8 mouse cellular contexts compared by ENCODE assay signal in the genomic region with DNA sequence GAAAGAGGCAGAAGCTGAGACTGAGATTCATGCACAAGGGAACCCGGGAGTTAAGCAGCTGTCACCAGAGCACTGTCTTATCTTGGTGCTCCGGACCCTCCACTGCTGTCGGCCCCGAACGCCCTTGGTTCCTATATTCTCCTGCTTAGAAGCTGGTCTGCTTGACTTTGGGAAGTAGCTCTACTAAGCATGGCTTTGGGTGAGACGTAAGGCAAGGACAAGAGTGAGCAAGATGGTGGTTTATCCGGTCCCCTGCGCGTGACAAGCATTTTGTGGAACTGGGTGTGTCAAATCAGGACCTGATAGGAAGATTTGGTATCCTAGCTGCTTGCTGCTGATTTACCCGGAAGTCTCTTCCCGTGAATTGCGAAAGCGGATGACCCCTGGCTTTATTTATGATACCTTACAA. TPM values are rescaled to one million over a fixed set of nuclear protein-coding genes. Genes with fewer than 3 reads are reported as not detected.
A peak's percentile ranks its signal among the peaks of the same experiment; 100 is the strongest.
DNase-seq lines count a peak whose midpoint lies in the region; ATAC-seq and TF ChIP-seq lines count a peak whose summit lies in the region.

No protein-coding gene starts in this region.

- H3K4me2 ChIP-seq in heart, embryonic 16.5 days (ENCODE audit: low read depth, low read length): peak overlapping the region; percentile 78

- H3K9ac ChIP-seq in heart, embryonic 16.5 days (ENCODE audit: low read length): peak overlapping the region; percentile 86

- no peaks in the 10 kb centered on the region for H3K9me3 ChIP-seq in heart, embryonic 16.5 days (replicated peaks; ENCODE audit: control insufficient read depth, low read length)

- no peak for TF ChIP-seq CTCF in left cerebral cortex, adult 2 months (IDR thresholded peaks at IDR 0.05)

- intact Hi-C loops in left cerebral cortex, adult 2 months (cut with DNase I): no loop called here

- H3K4me1 ChIP-seq in heart, embryonic 16.5 days (ENCODE audit: control insufficient read depth, insufficient read depth, low read length): peaks cover 14% of the 10 kb centered on the region

- no peaks in the 10 kb centered on the region for H3K27me3 ChIP-seq in heart, embryonic 16.5 days (ENCODE audit: control insufficient read depth, insufficient read depth, low read length)
- H3K27me3 ChIP-seq in splenic B cell, adult 2 months (ENCODE audit: control insufficient read depth, insufficient read depth, low read length, poor library complexity, severe bottlenecking): no peaks in the 10 kb centered on the region

- 2% methylated on average over 13 of the region's 13 CpGs for WGBS in heart, embryonic 16.5 days

- H3K27ac ChIP-seq in heart, embryonic 16.5 days (ENCODE audit: low read length): peak overlapping the region; percentile 95
- peak overlapping the region; percentile 97 for H3K27ac ChIP-seq in left cerebral cortex, adult 2 months

- peak; percentile 7; the same call in 1 of the 2 replicates for ATAC-seq in heart, embryonic 16.5 days (replicated peaks; ENCODE audit: extremely low read depth, insufficient read depth, low FRiP score)

- peak overlapping the region; percentile 87 for H3K4me3 ChIP-seq in heart, embryonic 16.5 days (ENCODE audit: low read length)
- peak overlapping the region; percentile 91 for H3K4me3 ChIP-seq in left cerebral cortex, adult 2 months

- H3K36me3 ChIP-seq in heart, embryonic 16.5 days (ENCODE audit: control insufficient read depth, insufficient read depth): peaks cover 10% of the 10 kb centered on the region
- no peaks in the 10 kb centered on the region for H3K36me3 ChIP-seq in splenic B cell, adult 2 months (ENCODE audit: control insufficient read depth, insufficient read depth, low read length, poor library complexity, severe bottlenecking)

- DNase-seq in layer of hippocampus, adult 11-12 months (ENCODE audit: low spot score): peak; percentile 53
- no peak for DNase-seq in layer of hippocampus, adult 18-20 months (ENCODE audit: low spot score in 2 of 2)
- DNase-seq in brain, embryonic 18.5 days (ENCODE audit: low read depth, low spot score): peak; percentile 43
- peak in 1 of 2 experiments; percentile 29 for DNase-seq in left cerebral cortex, adult 2 months (ENCODE audit: extremely low spot score in 1 of 2, low spot score in 2 of 2)
- DNase-seq in lung, postnatal 4 days: peak; percentile 48 to 66
- DNase-seq in splenic B cell, adult 2 months (ENCODE audit: low read depth, low spot score): peak; percentile 53
- DNase-seq in cerebellum, adult 9-11 months: no peak

RNA-seq across cellular contexts. Expression of a gene that starts 0.7 kb away (rescaled TPM):
- total RNA-seq in layer of hippocampus, adult 18-20 months (2021): 10 to 100 TPM; 46.1 to 51.0 TPM
- polyA plus RNA-seq in heart, embryonic 16.5 days (2015; fragmentation: Nextera tagmentation; extraction: Ambion mirVana): 67.5 and 69.6 TPM in 2 replicates
- total RNA-seq in left cerebral cortex, adult 2 months (2021): 10 to 100 TPM; 48.2 to 50.3 TPM

RNA-seq across cellular contexts. Expression of a gene that starts 19.9 kb away (rescaled TPM):
- 10 to 100 TPM; 46.8 to 49.1 TPM for total RNA-seq in layer of hippocampus, adult 18-20 months (2021)
- polyA plus RNA-seq in heart, embryonic 16.5 days (2015; fragmentation: Nextera tagmentation; extraction: Ambion mirVana): 89.9 and 108 TPM in 2 replicates
- total RNA-seq in left cerebral cortex, adult 2 months (2021): 10 to 100 TPM; 49.1 to 53.9 TPM

RNA-seq across cellular contexts. Expression of a gene that starts 33.1 kb away (rescaled TPM):
- total RNA-seq in layer of hippocampus, adult 18-20 months (2021): not detected
- polyA plus RNA-seq in heart, embryonic 16.5 days (2015; fragmentation: Nextera tagmentation; extraction: Ambion mirVana): not detected in 2 replicates
- total RNA-seq in left cerebral cortex, adult 2 months (2021): not detected

RNA-seq across cellular contexts. Expression of a gene that starts 36.0 kb away (rescaled TPM):
- 10 to 100 TPM; 62.2 to 64.0 TPM for total RNA-seq in layer of hippocampus, adult 18-20 months (2021)
- polyA plus RNA-seq in heart, embryonic 16.5 days (2015; fragmentation: Nextera tagmentation; extraction: Ambion mirVana): 12.3 and 13.9 TPM in 2 replicates
- 10 to 100 TPM; 47.7 to 61.7 TPM for total RNA-seq in left cerebral cortex, adult 2 months (2021)

RNA-seq across cellular contexts. Expression of a gene that starts 52.7 kb away (rescaled TPM):
- under 1 TPM; 0.20 to 0.37 TPM for total RNA-seq in layer of hippocampus, adult 18-20 months (2021)
- polyA plus RNA-seq in heart, embryonic 16.5 days (2015; fragmentation: Nextera tagmentation; extraction: Ambion mirVana): 0.09 and 0.32 TPM in 2 replicates
- under 1 TPM in 1 of 2 experiments, not detected in 1; 0.20 TPM for total RNA-seq in left cerebral cortex, adult 2 months (2021)

Comparison
In these comparisons a context has a peak if more than half of its experiments do, and no peak if none do; other contexts are left out.
1. DNase-seq: peak in layer of hippocampus, adult 11-12 months (single experiment), brain, embryonic 18.5 days (single experiment), lung, postnatal 4 days (2 of 2) and splenic B cell, adult 2 months (single experiment); none in layer of hippocampus, adult 18-20 months (0 of 2) and cerebellum, adult 9-11 months (single experiment).